Mouse (Mus musculus) intestine, embryonic 16.5 days (tissue): ENCODE results near the gene Ak5. TPM values are rescaled to one million over a fixed set of nuclear protein-coding genes. Genes with fewer than 3 reads are reported as not detected.
"Not testable (repeated sequence)": the region's sequence is repeated elsewhere in the genome, so short reads cannot be mapped to it uniquely, and the experiment has no call there.

Experiments
- ATAC-seq: fragments of 200-750 bp; cut with Nextera tagmentation; 2 replicates; pipeline ENCODE4 v1.8.0; 2017; ENCODE audit warnings: moderate TSS enrichment, moderate library complexity
- H3K27ac ChIP-seq: fragments of 300-500 bp; sonication (generic); 2 replicates; pipeline ENCODE4 v1.5.1; 2014; ENCODE audit warnings: mild to moderate bottlenecking, low read length
- H3K27me3 ChIP-seq: fragments of 300-500 bp; sonication (generic); replicated peaks from 2 replicates; pipeline ENCODE4 v1.6.1; 2014; ENCODE audit warnings: low read length, control low read depth, mixed read lengths; ENCODE audit not compliant: control insufficient read depth, insufficient read depth
- H3K36me3 ChIP-seq: fragments of 300-500 bp; sonication (generic); 2 replicates; pipeline ENCODE4 v1.6.1; 2014; ENCODE audit warnings: low read length, control low read depth; ENCODE audit not compliant: control insufficient read depth, insufficient read depth
- H3K4me1 ChIP-seq: fragments of 300-500 bp; sonication (generic); 2 replicates; pipeline ENCODE4 v1.6.1; 2014; ENCODE audit warnings: low read length, control low read depth, mixed read lengths; ENCODE audit not compliant: control insufficient read depth, insufficient read depth
- H3K4me2 ChIP-seq: fragments of 300-500 bp; sonication (generic); 2 replicates; pipeline ENCODE4 v1.6.1; 2014; ENCODE audit warnings: low read depth, low read length, control low read depth
- H3K4me3 ChIP-seq: fragments of 300-500 bp; sonication (generic); 2 replicates; pipeline ENCODE4 v1.5.1; 2014; ENCODE audit warnings: mild to moderate bottlenecking, low read length
- H3K9ac ChIP-seq: fragments of 300-500 bp; sonication (generic); 2 replicates; pipeline ENCODE4 v1.6.1; 2014; ENCODE audit warnings: low read depth, low read length
- H3K9me3 ChIP-seq: fragments of 300-500 bp; sonication (generic); 2 replicates; pipeline ENCODE4 v1.6.1; 2016; ENCODE audit warnings: low read length, control low read depth; ENCODE audit not compliant: control insufficient read depth
- WGBS: fragments of 180-500 bp; shearing (Covaris S2); extraction: QIAGEN DNeasy Blood & Tissue Kit; methylation state at CpG from one replicate; pipeline ENCODE4 v1.1.7; 2014; 5-methylcytosine and 5-hydroxymethylcytosine counted together
- polyA plus RNA-seq: library from polyadenylated mRNA; unstranded; fragments of >200 nt; fragmentation: Nextera tagmentation; extraction: Ambion mirVana; gene quantifications from 2 replicates; pipeline ENCODE4 v1.2.1, GENCODE M21; 2015

Gene Ak5
- polyA plus RNA-seq = 0.99 and 1.6 TPM in 2 replicates

DNA sequence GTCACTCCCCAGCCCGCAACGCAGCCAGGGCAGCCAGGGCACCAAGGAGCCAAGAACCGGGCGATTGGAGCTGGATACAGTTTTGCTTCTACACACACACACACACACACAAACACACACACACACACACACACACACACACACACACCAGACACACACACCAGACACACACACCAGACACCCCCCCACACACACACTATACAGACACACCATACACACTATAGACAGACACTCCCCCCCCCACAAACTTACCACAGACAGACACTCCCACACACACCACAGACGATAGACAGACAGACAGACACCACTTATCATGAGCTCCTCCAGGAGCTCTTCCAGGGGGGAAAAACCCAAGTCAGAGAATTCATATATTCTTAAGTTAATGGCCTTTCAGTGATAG is at the start of gene Ak5:
Gene Ak5, minus strand, starts transcription at position 122 of the 400 bp plus-strand sequence.
- peak within 1 kb of the TSS; percentile 97 for H3K4me2 ChIP-seq
- H3K4me3 ChIP-seq = peak within 1 kb of the TSS; percentile 59
- H3K4me1 ChIP-seq = peaks cover 9% of the 10 kb centered on the region
- ATAC-seq = peak; percentile 48; the same call in 1 of the 2 replicates
- H3K9me3 ChIP-seq = no peaks in the 10 kb centered on the region
- H3K27ac ChIP-seq = no peak within 1 kb of the TSS
- WGBS = 11% methylated on average over 5 of the region's 5 CpGs
- no peaks in the 10 kb centered on the region for H3K36me3 ChIP-seq
- H3K27me3 ChIP-seq = peaks cover 13% of the 10 kb centered on the region
- H3K9ac ChIP-seq = peak within 1 kb of the TSS; percentile 59

DNA sequence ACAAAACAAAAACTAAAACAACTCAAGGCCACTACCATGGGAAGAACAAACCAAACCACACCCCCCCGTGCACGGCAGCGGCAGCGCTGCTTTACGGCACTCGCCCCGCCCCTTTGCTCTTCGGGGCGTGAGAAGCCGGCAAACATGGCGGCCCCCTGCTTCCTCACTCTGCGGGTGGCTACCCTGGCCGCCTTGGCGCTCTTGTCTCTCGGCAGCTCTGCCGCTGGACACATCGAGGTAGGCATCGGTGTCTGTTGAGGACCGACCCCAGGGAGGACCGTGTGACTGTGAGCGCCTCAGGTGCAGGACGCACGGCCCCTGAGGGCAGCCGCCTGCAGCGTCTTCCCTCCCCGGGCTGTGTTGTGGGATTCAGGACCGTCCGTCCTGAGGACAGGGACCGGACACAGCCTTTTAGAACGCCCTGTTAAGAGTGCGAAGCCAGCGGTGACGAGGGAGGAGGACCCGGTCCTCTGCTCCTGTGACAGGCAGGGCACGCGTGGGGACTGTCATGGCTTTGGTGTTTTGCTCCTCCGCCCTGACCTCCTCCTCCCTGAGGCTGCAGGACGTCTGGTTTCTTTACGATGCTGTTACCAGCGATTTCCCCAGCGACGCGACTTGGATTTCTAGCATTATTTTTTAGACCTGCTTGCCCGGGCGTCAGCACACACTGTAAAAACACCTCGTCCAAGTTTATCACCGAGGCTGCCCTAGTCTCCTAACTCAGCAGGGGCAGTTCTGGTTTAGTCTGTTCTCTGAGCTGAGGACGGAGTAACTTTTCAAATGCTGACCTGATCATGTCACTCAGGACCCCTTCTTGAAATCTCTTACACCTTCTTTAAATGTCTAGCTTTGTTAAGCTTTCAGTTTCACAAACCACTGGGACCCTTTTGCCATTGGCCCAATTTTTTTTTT is 46.1 kb upstream of the Ak5 start, which contains the start of gene Pigk:
Gene Pigk, plus strand, starts transcription at position 110 of the 912 bp plus-strand sequence.
- Histone ChIP-seq H3K27ac (no peak within 1 kb of the TSS), H3K4me2 (peak within 1 kb of the TSS; percentile 70), H3K4me3 (peak within 1 kb of the TSS; percentile 99), H3K36me3 (no peaks in the 10 kb centered on the region), H3K4me1 (peaks cover 7% of the 10 kb centered on the region; the same call in 1 of the 2 replicates), H3K9ac (peak within 1 kb of the TSS; percentile 90), H3K27me3 (no peaks in the 10 kb centered on the region), H3K9me3 (no peaks in the 10 kb centered on the region)
- under 1% methylated on average over 48 of the region's 48 CpGs for WGBS
- peak; percentile 93 for ATAC-seq

DNA sequence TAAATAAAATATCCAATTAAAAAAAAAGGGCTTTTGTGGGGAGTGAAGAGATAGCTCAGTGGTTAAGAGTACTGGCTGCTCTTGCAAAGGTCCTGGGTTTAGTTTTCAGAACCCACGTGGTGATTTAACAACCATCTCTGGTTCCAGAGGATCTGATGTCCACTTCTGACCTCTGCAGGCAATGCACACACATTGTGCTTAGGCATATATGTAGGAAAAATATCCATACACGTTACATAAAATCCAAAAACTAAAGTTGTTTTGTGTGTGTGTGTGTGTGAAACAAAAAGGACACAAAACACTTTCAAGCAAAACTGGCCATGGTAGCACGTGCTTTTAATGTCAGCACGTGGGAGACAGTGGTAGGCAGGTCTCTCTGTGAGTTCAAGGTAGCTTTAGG is 44.8 kb upstream of the Ak5 start:
- Histone ChIP-seq H3K9me3 (no peaks in the 10 kb centered on the region), H3K4me3 (no peak overlapping the region), H3K27ac (no peak overlapping the region), H3K4me2 (no peak overlapping the region), H3K4me1 (peaks cover 7% of the 10 kb centered on the region; the same call in 1 of the 2 replicates), H3K9ac (no peak overlapping the region), H3K27me3 (no peaks in the 10 kb centered on the region), H3K36me3 (no peaks in the 10 kb centered on the region)
- WGBS = 66% methylated on average over 4 of the region's 4 CpGs
- no peak for ATAC-seq

DNA sequence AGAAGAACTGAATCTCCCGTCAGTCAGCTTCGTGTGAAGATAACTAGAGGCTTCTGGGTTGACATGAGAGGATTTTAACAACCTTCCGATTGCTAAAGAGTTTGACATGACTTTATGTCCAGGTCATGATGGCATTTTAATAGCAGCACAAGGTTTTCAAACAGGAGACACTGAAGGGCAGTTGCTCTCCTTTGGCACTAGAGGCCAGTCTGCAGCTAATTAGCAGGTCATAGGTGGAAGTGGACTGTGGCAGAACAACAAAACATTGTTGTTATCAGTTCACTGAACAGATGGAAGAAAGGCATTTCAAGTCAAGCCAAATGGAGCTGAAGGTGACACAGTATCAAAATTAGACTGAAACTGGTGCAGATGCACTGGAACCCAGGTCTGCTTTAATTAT is 41.8 kb upstream of the Ak5 start:
- no peak for ATAC-seq
- no peak overlapping the region for H3K4me2 ChIP-seq
- H3K9me3 ChIP-seq = no peaks in the 10 kb centered on the region
- no peak overlapping the region for H3K9ac ChIP-seq
- H3K4me1 ChIP-seq = peaks cover 4% of the 10 kb centered on the region; the same call in 1 of the 2 replicates
- no peaks in the 10 kb centered on the region for H3K27me3 ChIP-seq
- 81% methylated on average over 3 of the region's 3 CpGs for WGBS
- H3K27ac ChIP-seq = no peak overlapping the region
- H3K36me3 ChIP-seq = no peaks in the 10 kb centered on the region
- H3K4me3 ChIP-seq = no peak overlapping the region

DNA sequence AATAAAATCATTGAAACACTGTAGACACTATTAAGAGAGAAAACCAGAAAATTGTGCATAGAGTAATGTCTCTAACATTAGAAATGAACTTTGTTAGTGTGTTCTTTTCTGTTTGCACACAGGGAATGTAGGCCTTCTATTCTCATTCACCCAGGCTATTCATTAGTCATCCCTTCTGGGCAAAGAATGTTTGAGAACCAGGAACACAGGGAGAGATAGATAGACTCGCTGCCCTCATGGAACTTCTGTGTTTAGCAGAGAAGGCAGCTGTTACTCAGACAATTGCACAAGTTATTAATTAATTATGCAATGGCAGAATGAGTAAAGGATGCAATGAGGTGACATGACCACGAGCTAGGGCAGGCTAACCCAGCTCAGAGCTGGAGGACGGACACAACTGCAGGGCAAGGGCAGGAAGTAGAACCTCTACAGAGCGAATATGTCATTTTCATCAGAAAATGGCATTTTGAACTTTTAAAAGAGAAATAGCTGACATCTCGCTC is 39.2 kb upstream of the Ak5 start:
- Histone ChIP-seq H3K4me3 (no peak overlapping the region), H3K27ac (no peak overlapping the region), H3K27me3 (no peaks in the 10 kb centered on the region), H3K9me3 (no peaks in the 10 kb centered on the region), H3K4me1 (no peaks in the 10 kb centered on the region), H3K36me3 (no peaks in the 10 kb centered on the region), H3K9ac (no peak overlapping the region), H3K4me2 (no peak overlapping the region)
- no peak for ATAC-seq
- WGBS = 80% methylated on average over 5 of the region's 5 CpGs

DNA sequence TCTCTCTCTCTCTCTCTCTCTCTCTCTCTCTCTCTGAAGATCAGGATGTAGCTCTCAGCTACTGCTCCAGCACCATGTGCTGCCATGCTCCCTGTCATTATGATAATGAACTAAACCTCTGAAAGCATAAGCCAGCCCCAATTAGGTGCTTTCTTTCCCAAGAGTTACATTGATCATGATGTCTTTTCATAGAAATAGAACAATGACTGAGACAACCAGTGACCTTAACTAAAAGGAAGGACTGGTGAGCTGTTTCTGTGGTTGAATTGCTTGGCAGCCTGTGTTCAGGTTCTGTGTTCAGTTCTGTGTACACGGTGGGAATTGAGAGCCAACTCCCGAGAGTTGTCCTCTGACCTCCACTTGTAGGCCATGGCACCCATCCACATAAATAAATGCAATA is 38.7 kb upstream of the Ak5 start:
- Histone ChIP-seq H3K36me3 (no peaks in the 10 kb centered on the region), H3K27ac (no peak overlapping the region), H3K9me3 (no peaks in the 10 kb centered on the region), H3K4me1 (no peaks in the 10 kb centered on the region), H3K27me3 (no peaks in the 10 kb centered on the region), H3K4me2 (no peak overlapping the region), H3K9ac (no peak overlapping the region), H3K4me3 (no peak overlapping the region)
- 88% methylated on average over 2 of the region's 2 CpGs for WGBS
- ATAC-seq = no peak

DNA sequence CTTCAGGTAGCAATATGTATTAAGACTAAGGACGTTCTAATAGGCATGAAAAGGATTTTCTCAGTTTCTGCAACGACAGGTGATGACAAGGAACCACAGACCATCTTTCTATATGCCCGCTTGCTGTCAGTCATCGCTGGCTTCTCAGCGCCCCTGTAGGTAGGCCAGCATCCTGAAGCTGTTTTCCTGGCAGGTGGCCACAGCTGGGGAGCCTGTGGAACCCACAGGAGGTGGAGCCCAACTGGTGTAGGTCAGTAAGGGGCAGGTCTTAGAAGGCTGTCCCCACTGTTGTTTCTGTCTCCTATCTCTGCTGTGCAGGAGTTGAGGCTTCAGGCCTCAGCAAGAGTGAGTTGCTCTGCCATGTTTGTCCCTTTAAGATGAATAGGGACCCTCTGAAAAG is 37.7 kb upstream of the Ak5 start:
- no peak overlapping the region for H3K27ac ChIP-seq
- no peak overlapping the region for H3K9ac ChIP-seq
- WGBS = 77% methylated on average over 5 of the region's 5 CpGs
- H3K4me2 ChIP-seq = no peak overlapping the region
- no peaks in the 10 kb centered on the region for H3K9me3 ChIP-seq
- no peaks in the 10 kb centered on the region for H3K27me3 ChIP-seq
- no peak for ATAC-seq
- H3K36me3 ChIP-seq = no peaks in the 10 kb centered on the region
- no peak overlapping the region for H3K4me3 ChIP-seq
- no peaks in the 10 kb centered on the region for H3K4me1 ChIP-seq

DNA sequence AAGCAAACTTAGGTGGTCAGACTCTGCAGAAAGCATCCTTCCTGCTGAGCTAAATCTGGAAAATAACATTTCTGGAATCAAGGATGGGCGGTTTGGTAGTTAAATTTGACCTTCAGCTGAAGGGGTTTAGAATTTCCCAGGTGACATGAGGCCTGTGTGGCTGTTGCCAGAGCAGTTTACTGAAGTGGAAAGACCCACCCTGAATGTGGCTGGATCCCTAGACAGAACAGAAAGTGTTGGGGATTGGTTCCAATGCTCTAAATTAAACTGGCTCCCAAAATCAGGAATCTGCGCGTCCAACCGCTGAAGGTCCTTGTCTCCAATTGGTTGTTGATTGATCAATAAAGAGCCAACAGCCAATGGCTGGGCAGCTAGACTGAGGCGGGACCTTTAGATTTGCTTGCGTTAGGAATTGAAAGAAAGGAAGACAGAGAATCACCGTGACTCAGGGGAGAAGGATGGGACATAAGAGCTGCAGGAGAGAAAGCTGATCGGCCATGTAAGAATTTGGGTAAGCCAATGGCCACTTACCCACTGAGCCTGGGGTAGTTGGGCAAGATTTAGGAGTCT is 34.2 kb upstream of the Ak5 start:
- H3K4me2 ChIP-seq = no peak overlapping the region; the same call in 1 of the 2 replicates
- no peak overlapping the region for H3K9ac ChIP-seq
- no peaks in the 10 kb centered on the region for H3K9me3 ChIP-seq
- ATAC-seq = 0 out of 2 replicates have a peak, but pooled peaks have one; percentile 11
- H3K27ac ChIP-seq = no peak overlapping the region
- peak overlapping the region; percentile 33 for H3K4me3 ChIP-seq
- H3K27me3 ChIP-seq = no peaks in the 10 kb centered on the region
- 49% methylated on average over 8 of the region's 8 CpGs for WGBS
- H3K36me3 ChIP-seq = no peaks in the 10 kb centered on the region
- no peaks in the 10 kb centered on the region for H3K4me1 ChIP-seq

DNA sequence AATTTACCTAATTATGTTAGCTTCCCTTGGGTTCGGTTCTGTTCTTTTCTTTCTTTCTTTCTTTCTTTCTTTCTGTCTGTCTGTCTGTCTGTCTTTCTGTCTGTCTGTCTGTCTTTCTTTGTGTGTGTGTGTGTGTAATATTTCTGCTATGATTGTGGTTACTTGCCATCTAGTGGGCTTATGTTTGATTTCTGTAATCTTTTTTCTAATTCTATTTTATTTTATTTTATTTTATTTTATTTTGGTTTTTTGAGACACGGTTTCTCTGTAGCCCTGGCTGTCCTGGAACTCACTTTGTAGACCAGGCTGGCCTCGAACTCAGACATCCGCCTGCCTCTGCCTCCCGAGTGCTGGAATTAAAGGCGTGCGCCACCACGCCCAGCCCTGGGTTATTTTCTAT is 33.4 kb upstream of the Ak5 start:
- 92% methylated on average over 8 of the region's 8 CpGs for WGBS

More for the DNA sequence above, 33.4 kb upstream of the Ak5 start:
- H3K27me3 ChIP-seq, H3K9me3 ChIP-seq, ATAC-seq, H3K4me1 ChIP-seq, H3K4me2 ChIP-seq, H3K4me3 ChIP-seq, H3K9ac ChIP-seq, H3K36me3 ChIP-seq, H3K27ac ChIP-seq: not testable (repeated sequence)
